Mouse (Mus musculus): Measurements from ENCODE around the gene Rimbp3.
A peak's percentile ranks its signal among the peaks of the same experiment; 100 is the strongest.
"Not testable (repeated sequence)": the region's sequence is repeated elsewhere in the genome, so short reads cannot be mapped to it uniquely, and the experiment has no call there.

The Rimbp3 gene

GRCm38 (mm10) chr16:17208389-17209361 lies at the start of gene Rimbp3:
Gene Rimbp3, plus strand, starts transcription at chr16:17208603.
- peak; percentile 95 for DNase-seq (ENCODE audit: low read depth, low spot score)

DNA sequence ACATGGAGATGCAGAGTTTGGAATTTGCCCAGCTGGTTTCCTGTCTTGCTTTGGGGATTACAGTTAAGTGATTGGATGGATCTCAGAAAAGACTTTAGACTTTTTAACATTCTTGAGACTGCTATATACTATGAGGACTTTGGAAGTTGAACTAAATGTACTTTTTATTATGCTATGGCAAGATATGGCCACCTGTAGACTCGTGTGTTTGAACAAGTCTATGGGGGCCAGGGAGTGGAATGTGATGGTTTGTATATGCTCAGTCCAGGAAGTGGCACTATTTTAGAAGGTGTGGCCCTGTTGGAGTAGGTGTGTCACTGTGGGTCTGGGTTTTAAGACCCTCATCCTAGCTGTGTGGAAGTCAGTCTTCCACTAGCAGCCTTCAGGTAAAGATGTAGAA lies 42.9 kb upstream of the Rimbp3 start:
- DNase-seq (ENCODE audit: low read depth, low spot score): not testable (repeated sequence)

- DNase-seq (ENCODE audit: low read depth, low spot score): no peak
Measured at GRCm38 (mm10) chr16:17167179-17167578, 41.2 kb upstream of the Rimbp3 start.

- no peak for DNase-seq (ENCODE audit: low read depth, low spot score)
Measured at GRCm38 (mm10) chr16:17168049-17168448, 40.4 kb upstream of the Rimbp3 start.

- no peak for DNase-seq (ENCODE audit: low read depth, low spot score)
Measured at GRCm38 (mm10) chr16:17175765-17176164, 32.6 kb upstream of the Rimbp3 start.

GRCm38 (mm10) chr16:17177623-17178170 lies 30.7 kb upstream of the Rimbp3 start:
- DNase-seq (ENCODE audit: low read depth, low spot score): no peak

GRCm38 (mm10) chr16:17179706-17180105 lies 28.7 kb upstream of the Rimbp3 start:
- no peak for DNase-seq (ENCODE audit: low read depth, low spot score)

DNA sequence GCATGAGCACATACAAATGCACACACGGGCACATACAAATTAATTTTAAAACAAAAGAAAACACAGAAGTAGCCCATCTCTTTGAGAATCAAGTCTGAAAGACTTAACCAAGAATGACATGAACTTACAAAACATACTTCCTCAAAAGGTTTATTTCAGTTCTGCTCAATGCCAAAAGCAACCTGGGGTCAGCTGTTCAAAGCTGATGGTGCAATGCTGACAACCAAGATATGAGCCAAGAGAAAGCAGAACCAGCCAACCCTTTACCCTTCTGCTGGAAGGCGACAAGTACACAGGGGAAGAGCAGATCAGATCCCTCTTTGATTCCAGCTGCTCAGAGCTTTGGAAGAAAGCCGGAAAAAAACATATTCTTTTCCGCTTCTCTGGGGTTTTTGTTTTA lies 27.0 kb upstream of the Rimbp3 start:
- DNase-seq (ENCODE audit: low read depth, low spot score): no peak

DNA sequence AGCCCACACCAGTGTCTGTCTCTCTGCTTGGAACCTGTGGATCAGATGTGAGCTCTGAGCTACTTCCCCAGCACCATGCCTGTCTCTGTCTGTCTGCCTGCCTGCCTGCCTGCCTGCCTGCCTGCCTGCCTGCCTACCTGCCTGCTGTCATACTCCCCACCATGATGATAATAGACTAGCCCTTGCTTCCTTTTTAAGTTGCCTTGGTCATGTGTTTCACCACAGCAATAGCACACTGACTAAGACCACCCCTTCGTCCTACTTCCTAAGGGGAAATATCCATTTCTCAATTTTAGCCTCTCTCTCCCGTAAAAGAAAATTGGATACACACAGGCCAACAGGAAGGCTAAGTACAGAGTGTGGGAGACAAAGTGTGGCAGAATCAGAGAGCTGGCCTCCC lies 26.3 kb upstream of the Rimbp3 start:
- DNase-seq (ENCODE audit: low read depth, low spot score): no peak

GRCm38 (mm10) chr16:17183003-17183402 lies 25.4 kb upstream of the Rimbp3 start:
- DNase-seq (ENCODE audit: low read depth, low spot score): no peak

GRCm38 (mm10) chr16:17185475-17185874 lies 22.9 kb upstream of the Rimbp3 start:
- no peak for DNase-seq (ENCODE audit: low read depth, low spot score)

DNA sequence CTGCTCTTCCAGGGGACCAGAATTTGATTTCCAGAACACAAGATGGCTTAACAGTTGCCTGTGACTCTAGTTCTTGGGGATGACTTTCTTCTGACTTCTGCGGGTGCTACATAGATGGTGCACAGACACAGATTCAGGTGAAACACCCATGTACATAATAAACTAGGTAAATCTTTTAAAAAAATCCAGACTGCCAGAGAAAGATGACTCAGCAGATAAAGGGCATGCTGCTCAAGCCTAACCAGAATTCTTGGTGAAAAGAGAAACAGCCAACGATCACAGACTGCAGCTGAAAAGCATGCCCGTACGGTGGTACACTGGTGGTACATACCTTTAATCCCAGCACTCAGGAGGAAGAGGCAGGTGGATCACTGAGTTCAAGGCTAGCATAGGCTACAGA lies 14.6 kb upstream of the Rimbp3 start:
- no peak for DNase-seq (ENCODE audit: low read depth, low spot score)

DNA sequence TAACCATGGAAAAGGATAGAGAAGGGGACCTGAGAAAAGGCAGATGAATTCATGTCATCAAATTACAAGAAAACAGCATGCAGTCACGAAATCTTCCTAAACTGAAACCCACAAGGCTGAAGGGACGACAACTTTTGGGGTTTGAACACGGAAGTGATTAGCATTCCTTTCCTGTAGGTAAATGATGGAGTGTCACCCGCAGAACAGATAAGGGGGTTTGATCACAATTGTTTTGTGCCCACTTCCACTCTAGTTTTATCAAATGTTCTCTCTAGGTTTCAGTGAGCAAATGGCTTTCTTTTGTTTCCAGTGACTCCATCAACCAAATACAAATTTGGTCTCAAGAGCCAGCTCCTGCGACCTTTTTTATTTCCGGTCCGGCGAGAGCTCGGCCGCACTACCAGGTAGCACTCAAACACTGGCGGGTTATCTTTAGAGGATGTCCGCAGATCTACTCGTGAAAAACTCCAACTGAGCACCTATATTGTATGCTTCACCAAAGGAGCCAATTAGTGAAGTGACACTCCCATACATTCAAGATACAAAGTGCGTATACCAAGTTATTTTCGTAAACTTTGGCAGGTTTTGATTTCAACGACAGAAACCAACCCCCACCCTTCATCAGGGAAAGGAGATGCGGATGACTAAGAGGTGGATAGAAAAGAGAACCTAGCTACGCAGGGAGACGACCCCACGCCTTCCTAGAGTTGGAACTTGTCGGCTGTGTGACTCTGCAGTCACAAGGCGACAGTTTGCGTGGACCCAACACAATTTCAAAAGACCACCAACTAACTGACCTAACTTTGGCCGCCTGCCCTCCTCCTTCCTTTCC lies 8.1 kb upstream of the Rimbp3 start:
- DNase-seq (ENCODE audit: low read depth, low spot score): no peak

DNA sequence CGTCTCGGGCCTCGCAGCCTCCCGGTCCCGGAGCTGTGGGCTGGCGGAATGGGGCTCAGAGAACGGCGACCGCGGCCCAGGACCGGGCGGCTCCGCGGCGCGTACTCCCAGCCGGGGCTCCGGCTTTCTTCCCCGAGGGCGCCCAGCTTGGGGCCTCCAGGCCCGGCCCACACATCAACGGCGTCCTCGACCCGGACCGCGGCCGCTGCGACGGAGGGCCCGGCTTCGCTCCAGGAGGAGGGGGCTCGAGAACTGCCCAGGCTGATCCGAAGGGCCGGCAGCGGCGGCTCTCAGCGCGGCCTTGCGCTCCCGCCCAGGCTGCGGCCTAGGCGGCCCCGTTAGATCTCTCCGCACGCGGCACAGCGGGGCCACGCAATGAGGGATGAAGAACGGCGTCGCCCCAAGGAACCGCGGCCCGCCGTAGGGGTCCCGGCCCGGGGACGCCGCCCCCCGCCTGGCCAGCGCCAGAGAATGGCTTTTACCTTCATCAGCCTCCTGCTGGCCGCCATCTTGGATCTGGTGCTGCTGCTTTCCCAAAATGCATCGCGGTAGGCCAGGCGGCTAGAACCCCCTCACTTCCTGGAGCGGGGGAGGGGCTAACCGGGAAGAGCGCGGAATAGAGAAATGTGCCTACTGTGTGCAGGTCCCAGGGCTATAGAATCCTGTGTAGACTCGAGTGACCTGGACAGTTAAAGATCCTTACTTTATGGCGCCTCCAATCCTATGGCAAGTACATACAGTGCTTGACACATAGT lies 7.3 kb upstream of the Rimbp3 start:
- DNase-seq (ENCODE audit: low read depth, low spot score): peak; percentile 83

DNA sequence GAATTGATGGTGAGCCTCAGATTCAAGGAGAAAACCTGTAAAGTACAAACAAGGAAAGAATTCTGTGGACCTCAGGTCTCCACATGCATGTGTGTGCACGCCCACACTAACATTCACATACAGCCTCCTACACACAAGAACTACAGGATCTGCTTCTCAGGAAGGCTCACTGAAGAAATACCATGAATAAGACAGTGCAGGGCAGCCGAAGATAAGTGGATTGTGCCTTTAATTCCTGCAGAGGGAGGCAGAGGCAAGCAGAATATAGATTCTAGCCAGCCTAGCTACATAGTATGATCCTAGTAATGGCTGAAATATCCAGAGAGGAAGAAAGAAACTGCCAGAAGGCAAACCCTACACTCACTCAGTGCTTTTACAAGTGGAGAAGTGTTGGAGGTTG lies 6.4 kb upstream of the Rimbp3 start:
- no peak for DNase-seq (ENCODE audit: low read depth, low spot score)

- DNase-seq (ENCODE audit: low read depth, low spot score): no peak
Measured at GRCm38 (mm10) chr16:17202549-17202948, 5.9 kb upstream of the Rimbp3 start, which contains the start of gene Ube2l3. Gene Ube2l3, minus strand, starts transcription at chr16:17202649.

GRCm38 (mm10) chr16:17204990-17205389 lies 3.4 kb upstream of the Rimbp3 start:
- peak; percentile 63 for DNase-seq (ENCODE audit: low read depth, low spot score)

DNA sequence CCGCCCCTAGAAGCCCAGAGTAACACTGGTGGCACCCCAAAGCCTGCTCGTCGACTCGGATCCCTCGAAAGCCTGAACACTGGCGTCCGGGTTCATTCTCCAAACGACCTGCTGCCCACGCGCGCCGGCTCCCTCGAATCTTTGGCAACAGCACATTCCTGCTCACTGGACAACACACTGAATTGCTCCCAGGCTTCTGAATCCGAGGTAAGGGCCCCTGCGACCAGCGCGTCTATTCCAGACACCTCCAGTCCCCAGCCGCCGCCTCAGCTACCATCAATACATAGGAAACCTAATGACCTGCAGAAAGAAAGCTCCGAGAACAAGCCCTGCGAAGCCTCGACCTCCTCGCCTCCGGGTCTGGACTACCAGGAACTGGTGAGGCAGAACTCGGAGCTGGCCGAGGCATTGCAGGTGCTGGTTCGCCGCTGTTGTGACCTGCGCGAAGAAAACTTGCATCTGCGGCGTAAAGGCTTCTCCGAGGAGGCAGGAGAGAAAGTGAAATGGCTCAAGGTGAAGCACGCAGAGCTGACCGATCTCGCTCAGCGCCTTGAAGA lies 1.1 kb downstream of the Rimbp3 start:
- no peak for DNase-seq (ENCODE audit: low read depth, low spot score)

- DNase-seq (ENCODE audit: low read depth, low spot score): peak; percentile 92
Measured at GRCm38 (mm10) chr16:17209981-17210838, 1.8 kb downstream of the Rimbp3 start.
